Mouse (Mus musculus): ENCODE data around the gene Acadvl.
A peak's percentile ranks its signal among the peaks of the same experiment; 100 is the strongest.

Gene Acadvl

DNA sequence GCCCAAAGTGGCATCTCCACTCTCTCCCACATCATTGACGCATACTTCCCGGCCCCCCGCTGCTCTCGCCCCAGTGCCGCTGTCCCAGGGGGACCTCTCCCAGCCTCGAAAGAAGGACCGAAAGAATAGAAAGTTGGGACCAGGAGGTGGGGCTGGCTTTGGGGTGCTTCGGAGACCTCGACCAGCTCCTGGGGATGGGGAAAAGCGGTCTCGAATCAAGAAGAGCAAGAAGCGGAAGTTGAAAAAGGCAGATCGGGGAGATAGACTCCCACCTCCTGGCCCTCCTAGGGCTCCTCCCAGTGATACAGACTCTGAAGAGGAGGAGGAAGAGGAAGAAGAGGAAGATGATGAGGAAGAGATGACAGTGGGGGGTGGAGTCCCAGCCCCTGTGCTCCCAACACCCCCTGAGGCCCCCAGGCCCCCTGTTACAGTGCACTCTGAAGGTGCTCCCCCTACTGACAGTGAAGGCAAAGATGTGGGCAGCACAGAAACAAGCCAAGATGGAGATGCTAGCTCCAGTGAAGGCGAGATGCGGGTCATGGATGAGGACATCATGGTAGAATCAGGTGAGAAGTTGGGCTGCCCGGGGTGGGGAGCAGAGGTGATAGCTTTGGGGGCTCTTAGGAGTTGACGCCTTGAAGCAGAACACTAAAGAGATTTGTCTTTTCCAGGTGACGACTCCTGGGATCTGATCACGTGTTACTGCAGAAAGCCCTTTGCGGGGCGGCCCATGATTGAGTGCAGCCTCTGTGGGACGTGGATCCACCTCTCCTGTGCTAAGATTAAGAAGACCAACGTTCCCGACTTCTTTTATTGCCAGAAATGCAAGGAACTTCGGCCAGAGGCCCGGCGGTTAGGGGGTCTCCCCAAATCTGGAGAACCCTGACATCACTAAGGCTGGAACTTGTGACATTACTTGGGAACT, 16.4 kb downstream of the Acadvl start:
- TF ChIP-seq GATA4 (IDR thresholded peaks at IDR 0.05; ENCODE audit: insufficient replicate concordance, low read length) = no peak

DNA sequence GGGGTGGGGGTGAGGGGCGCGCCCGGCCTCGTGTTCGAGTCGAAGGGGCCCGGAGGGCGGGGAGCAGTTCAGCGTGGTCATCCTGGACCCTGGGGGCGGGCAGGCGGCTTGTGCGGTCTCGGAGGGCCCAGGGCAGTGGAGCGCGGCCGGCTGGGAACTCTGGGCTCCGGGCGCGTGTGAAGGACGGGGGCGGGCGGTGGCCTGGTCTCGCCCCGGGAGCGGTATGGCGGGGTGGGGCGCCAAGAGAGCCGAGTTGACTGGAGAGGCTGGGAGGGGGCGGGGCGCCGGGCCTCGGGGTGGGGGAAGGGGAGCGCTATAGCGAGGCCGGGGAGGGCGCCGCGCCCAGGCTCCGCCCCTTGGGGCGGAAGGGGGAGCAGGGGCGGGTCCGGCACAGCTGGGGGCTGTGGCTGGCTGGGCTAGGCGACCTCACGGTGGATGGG, 18.1 kb downstream of the Acadvl start:
- no peak for TF ChIP-seq GATA4 (IDR thresholded peaks at IDR 0.05; ENCODE audit: insufficient replicate concordance, low read length)

DNA sequence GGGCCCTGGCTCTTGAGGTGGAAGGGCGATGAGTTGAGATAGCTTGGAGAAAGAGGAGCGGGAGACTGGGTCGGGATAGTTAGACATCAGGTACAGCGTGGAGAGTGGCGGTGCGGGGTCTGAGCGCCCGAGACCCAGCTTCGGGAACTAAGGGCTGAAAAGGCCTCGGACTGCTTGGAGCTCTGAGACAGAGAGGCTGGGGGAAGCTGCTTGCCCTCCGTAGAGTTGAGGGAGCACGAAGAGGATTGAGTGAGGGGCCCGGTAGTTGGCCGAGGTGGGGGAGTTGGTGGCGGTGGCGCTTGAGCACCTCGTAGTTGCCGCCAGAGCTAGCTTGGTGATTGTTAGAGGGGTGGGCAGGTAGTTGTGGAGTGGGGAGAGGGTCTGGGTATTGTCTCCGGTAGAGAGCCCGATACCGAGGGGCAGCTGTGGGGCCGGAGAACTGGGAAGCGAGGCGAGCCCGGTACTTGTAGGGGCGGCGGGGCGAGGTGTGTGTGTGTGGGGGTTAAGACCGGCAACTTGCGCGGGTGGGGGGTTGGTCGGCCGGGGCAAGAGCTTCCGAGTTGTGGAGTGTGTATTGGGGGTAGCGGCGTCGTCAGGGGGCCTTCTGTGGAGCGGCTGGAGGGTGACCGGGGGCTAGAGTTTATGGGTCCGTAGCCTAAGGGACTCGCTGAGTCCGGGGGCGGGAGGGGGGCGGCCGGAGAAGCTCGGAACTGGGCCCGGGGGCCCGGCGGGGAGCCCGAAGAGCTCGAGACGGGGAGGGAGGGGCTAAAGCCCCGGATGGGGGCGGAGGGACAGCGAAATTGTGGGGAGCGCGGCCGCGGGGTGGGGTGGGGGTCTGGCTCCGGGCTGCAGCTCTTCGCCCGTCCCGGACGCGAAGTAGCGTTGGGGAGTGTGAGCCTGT, 18.8 kb downstream of the Acadvl start:
- no peak for TF ChIP-seq GATA4 (IDR thresholded peaks at IDR 0.05; ENCODE audit: insufficient replicate concordance, low read length)

DNA sequence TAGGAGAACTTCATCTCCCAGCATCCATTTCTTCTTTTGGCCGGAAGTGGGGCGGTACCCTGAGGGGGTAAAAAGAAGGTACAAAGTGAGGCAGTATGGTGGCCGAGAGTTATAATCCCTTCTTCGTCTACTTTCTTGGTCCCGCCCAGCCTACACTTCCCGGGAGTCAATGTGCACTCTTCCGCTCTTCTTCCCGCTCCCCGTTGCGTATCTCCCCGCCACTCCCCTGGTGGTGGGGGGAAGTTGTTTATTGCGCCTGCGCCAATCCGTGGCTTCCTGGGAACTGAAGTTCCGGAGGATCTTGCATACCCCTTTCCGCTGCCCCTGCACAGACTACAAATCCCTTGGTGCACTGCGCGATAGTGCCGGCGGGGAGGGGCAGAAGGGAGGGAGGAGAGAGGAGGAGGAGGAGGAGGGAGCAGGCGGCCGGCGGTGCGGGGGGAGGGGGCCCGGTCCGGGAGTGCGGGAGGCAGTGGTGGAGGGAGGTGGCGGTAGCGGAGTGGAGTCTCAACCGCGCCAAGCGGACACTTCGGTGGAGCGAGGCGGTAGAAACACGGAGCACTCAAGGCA, 19.7 kb downstream of the Acadvl start, which contains the start of gene Phf23:
Gene Phf23, plus strand, starts transcription at position 387 of the 570 bp plus-strand sequence.
- TF ChIP-seq GATA4 (IDR thresholded peaks at IDR 0.05; ENCODE audit: insufficient replicate concordance, low read length) = peak; percentile 77; the same call in 1 of the 2 replicates

DNA sequence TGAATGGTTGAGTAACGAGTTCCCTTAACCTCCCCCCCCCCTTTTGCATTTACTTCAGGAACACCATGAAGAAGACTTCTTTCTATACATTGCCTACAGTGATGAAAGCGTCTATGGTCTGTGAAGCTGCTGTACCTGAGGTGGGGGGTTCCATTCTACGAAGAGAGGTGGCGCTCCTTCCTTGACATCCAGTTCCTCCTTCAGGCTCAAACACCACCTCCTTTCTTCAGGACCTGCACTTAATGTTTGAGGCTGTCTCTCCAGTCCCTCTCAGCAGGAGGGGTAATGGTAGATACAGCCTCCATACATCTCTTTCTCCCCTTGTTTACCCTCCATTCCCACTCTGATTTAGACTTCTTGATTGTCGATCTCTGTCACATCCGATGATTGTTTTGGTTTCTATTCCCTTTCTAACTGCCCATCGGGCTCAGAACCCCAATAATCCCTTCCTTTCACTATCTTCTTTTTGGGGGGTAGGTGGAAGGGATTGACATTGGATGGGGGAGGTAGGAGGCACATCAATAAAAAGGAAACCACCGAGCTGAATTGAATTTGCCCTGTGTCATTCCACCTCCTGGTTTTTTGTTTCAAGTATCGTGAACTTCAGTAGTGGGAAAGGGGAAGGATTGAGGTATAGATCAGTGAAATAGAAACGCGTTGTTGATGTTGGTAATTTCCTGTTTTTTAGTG, 20.7 kb downstream of the Acadvl start:
- TF ChIP-seq GATA4 (IDR thresholded peaks at IDR 0.05; ENCODE audit: insufficient replicate concordance, low read length) = no peak

DNA sequence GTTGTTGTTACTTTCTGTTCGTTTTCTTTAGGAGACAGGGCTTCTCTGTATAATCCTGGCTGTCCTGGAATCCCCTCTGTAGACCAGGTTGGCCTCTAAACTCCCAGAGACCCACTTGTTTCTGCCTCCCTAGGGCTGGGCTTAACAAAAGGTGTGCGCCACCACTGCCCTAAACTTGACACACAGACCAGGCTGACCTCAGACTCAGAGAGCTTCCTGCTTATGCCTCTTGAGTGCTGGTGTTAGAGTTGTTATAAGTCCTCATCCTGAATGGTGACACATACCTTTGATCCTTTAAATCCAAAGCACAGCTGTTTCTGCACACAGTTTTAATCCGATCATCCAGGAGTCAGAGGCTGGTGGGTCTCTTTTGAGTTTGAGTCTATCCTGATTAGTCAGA, 22.3 kb downstream of the Acadvl start:
- TF ChIP-seq GATA4 (IDR thresholded peaks at IDR 0.05; ENCODE audit: insufficient replicate concordance, low read length) = no peak

DNA sequence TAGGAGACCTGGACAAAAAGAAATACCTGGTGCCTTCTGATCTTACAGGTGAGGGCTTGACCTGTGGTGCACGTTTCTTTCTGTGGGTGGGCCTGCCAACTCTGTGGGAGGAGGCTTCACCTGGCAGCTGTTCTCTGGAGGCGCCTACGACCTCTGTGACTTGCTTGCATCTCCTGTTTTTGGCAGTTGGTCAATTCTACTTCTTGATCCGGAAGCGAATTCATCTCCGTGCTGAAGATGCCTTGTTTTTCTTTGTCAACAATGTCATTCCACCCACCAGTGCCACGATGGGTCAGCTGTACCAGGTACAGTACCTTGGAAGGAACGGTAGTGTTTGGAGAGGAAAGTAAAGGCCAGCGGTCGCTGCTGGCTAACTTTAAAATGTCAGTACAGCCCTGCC, 22.8 kb downstream of the Acadvl start:
- TF ChIP-seq GATA4 (IDR thresholded peaks at IDR 0.05; ENCODE audit: insufficient replicate concordance, low read length) = no peak

DNA sequence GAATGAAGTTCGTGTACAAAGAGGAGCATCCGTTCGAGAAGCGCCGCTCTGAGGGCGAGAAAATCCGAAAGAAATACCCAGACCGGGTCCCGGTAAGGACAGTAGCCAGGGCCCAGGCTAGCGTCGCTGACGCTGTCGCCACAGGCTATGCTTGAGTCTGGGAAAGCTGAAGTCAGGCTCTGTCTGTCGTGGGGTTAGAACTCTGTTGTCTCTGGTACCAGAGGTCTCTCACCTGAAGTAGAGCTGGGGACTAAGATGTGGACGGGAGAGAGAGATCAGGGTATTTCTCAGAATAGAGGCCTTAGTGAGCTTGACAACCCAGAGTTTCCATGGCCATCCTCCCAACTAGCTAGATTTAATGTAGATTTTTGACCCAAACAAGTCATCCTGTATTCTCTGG, 23.5 kb downstream of the Acadvl start:
- TF ChIP-seq GATA4 (IDR thresholded peaks at IDR 0.05; ENCODE audit: insufficient replicate concordance, low read length) = no peak

DNA sequence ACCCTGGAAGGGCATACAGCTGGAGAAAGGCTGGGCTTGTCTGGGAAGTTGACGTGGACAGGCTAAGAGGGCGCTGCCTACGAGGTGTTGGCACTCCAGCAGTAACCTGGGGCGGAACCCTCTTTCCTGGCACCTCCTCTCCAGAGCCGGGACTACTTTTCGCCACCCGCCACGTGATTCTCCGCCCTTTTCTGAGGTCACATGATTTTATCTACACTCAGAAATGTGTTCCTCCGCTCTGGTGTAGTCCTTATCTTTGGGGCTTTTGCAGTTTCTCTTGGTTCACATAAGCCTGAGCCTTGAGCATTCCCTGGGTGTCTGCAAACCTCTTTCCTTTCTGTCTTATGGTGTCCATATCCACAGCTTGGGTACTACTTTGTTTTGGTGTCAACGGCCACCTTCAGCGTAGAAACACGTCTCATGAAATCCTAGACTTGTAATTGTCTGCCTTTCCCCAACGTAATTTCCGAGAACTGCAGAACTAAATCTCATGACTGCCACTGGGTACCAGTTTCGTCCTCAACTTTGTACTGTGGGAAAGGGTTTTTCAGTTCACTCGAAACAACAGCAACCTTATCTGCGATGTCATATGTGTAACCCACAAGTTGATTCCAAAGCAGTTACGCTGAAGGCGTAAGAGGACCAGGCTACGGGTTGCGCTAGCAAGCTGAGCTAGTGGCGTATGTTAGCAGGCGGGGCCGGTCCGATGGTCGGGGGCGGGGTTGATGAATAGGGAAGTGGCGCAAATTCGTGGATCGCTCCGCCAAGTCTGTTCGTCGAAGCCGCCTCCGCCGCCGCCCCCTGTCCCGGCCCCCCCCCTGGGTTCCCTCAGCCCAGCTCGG, 24.1 kb downstream of the Acadvl start, which contains the start of gene Gabarap:
Gene Gabarap, plus strand, starts transcription at position 294 of the 842 bp plus-strand sequence.
- TF ChIP-seq GATA4 (IDR thresholded peaks at IDR 0.05; ENCODE audit: insufficient replicate concordance, low read length) = peak; percentile 80; the same call in 1 of the 2 replicates

DNA sequence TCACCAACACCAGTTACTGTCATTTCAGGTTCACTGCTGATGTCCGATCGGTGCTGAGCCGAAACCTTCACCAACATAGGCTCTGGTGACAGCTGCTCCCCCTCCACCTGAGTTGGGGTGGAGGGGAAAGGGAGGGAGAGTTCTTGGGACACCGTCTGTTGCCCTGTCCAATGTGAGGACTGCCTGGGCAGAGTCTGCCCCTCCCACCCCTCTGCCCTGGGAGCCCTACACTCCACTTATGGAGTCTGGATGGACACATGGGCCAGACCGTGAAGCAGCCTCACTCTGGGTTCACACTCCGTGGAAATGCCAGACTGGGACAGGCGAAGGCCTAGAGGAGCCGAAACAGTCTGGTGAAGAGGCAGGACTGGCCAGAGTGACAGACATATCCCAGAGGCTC, 25.3 kb downstream of the Acadvl start:
- TF ChIP-seq GATA4 (IDR thresholded peaks at IDR 0.05; ENCODE audit: insufficient replicate concordance, low read length) = no peak

DNA sequence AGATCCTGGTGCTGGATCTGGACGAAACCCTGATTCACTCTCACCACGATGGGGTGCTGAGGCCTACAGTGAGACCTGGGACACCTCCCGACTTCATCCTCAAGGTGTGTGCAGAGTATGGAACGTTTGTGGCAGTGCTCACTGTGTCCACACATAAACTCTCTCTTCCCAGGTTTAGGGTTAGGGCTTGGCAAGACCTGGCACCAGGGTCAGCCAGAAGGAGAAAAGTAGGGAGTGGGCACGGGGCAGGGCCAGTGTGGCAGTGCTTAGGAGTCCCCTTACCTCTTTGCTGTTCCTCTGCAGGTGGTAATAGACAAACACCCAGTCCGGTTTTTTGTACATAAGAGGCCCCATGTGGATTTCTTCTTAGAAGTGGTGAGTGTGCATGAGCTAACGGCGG, 30.8 kb downstream of the Acadvl start:
- no peak for TF ChIP-seq GATA4 (IDR thresholded peaks at IDR 0.05; ENCODE audit: insufficient replicate concordance, low read length)

DNA sequence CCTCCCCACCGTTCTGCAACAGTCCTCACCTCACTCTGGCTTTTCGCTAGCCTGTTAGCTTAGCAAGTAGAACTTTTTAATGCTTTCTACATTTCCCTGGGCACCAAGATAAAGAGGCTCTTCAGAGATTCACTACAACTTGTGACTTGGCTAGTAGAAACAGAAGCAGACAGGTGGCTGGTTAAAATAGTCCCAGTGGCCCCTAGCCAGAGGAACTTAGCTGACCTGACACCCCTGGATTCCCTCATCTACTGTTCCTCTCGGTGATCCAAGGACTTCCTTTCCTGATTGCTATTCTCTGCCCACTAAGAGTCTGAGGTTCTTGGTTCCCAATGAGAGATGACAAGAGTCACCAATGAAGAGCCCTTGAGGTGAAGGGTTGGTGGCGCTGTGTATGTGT, 31.8 kb downstream of the Acadvl start:
- no peak for TF ChIP-seq GATA4 (IDR thresholded peaks at IDR 0.05; ENCODE audit: insufficient replicate concordance, low read length)

DNA sequence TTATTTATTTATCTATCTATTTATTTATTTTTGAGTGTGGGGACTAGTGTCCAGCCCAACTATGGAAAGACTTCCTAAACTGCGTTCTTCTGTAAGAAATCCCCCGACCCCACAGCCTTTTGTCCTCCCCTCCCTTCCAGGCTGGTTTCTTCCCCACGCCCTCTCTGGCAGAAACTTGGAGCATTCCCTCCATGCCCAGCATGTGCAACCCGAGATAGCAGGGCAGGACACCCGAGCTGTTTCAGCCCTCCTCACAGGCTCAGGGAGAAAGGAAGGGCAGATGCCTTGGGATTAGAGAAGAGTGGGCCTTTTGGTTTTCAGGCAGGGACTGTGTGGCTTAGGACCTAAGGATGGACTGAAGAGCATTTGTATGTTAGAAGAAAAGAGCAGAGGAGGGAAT, 32.3 kb downstream of the Acadvl start:
- no peak for TF ChIP-seq GATA4 (IDR thresholded peaks at IDR 0.05; ENCODE audit: insufficient replicate concordance, low read length)

DNA sequence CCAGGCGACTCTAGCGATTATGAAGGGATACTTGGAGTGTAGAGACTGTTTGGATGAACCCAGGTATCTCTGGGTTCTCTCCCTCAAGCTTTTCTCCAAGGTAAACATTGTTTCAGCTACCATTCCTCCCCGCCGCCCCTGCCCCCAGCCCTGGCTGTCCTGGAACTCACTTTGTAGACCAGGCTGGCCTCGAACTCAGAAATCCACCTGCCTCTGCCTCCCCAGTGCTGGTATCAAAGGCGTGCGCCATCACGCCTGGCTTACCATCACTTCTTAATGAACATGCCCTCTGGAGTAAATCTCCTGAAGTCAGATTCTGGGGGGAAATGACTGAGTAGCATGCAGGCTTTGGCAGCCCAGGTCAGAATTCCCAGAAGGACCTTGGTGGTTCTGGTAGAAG, 33.0 kb downstream of the Acadvl start, which contains the start of gene Elp5:
Gene Elp5, minus strand, starts transcription at position 293 of the 400 bp plus-strand sequence.
- TF ChIP-seq GATA4 (IDR thresholded peaks at IDR 0.05; ENCODE audit: insufficient replicate concordance, low read length) = no peak
